In genomic region chr6:73210445-73210972, GRCm38 (mm10) we compare ENCODE assay signal across 15 mouse cellular contexts. TPM values are rescaled to one million over a fixed set of nuclear protein-coding genes. Genes with fewer than 3 reads are reported as not detected.
A peak's percentile ranks its signal among the peaks of the same experiment; 100 is the strongest.
DNase-seq lines count a peak whose midpoint lies in the region; ATAC-seq lines count a peak whose summit lies in the region.
"Had no signal": no experiment of that assay in that cellular context is flagged by ENCODE, and none has a peak within 500 bp of the region (broad histone marks: within the 10 kb centered on the region; RNA-seq: fewer than 3 reads in every experiment).

No protein-coding gene starts in this region.

- 90% methylated on average over 4 of the region's 4 CpGs for WGBS in forebrain, embryonic 16.5 days

- H3K4me1 ChIP-seq in forebrain, embryonic 16.5 days (replicated peaks; ENCODE audit: control insufficient read depth, insufficient read depth, low read length) = no peaks in the 10 kb centered on the region
- H3K4me1 ChIP-seq: heart, embryonic 13.5 days had no signal

- peak; percentile 17 for DNase-seq in spleen, adult 12 weeks (ENCODE audit: low spot score)
- no peak for DNase-seq in spleen, postnatal 4 days (ENCODE audit: low spot score in 2 of 2)
- peak; percentile 45 for DNase-seq in c-Kit-positive CD71-negative TER-119-negative erythroid progenitor cells, embryonic 14.5 days (ENCODE audit: low read depth)
- peak; percentile 92 for DNase-seq in naive thymus-derived CD4-positive, alpha-beta T cell, adult 2 months (ENCODE audit: low read depth)
- DNase-seq in thymus, postnatal 4 days = peak; percentile 38
- DNase-seq in right cerebral cortex, postnatal 10 days (ENCODE audit: low spot score in 2 of 2) = no peak
- DNase-seq in adrenal gland, postnatal 10 days = no peak
- DNase-seq: adrenal gland, postnatal 36 days; cerebellum, postnatal 10 days; kidney, postnatal 4 days; right cerebral cortex, adult 18-20 months had no signal

- no peaks in the 10 kb centered on the region for H3K36me3 ChIP-seq in forebrain, embryonic 16.5 days (ENCODE audit: control insufficient read depth, insufficient read depth)
- H3K36me3 ChIP-seq: heart, embryonic 13.5 days had no signal

- no peak for ATAC-seq in forebrain, embryonic 16.5 days
- ATAC-seq: hindbrain, postnatal 0 days; midbrain, embryonic 16.5 days had no signal

- no peaks in the 10 kb centered on the region for H3K27me3 ChIP-seq in forebrain, embryonic 16.5 days (replicated peaks; ENCODE audit: control insufficient read depth, insufficient read depth, low read length)
- H3K27me3 ChIP-seq: heart, embryonic 13.5 days had no signal

- H3K9me3 ChIP-seq in forebrain, embryonic 16.5 days (ENCODE audit: control insufficient read depth, low read length) = no peaks in the 10 kb centered on the region
- H3K9me3 ChIP-seq: heart, embryonic 13.5 days had no signal

- H3K4me2 ChIP-seq in forebrain, embryonic 16.5 days (ENCODE audit: low read length) = no peak overlapping the region
- H3K4me2 ChIP-seq: heart, embryonic 13.5 days had no signal

- no peak overlapping the region for H3K27ac ChIP-seq in forebrain, embryonic 16.5 days (ENCODE audit: low read length)
- H3K27ac ChIP-seq: heart, embryonic 13.5 days; hindbrain, postnatal 0 days had no signal

- no peak overlapping the region for H3K4me3 ChIP-seq in forebrain, embryonic 16.5 days (replicated peaks; ENCODE audit: low read length)
- H3K4me3 ChIP-seq: heart, embryonic 13.5 days had no signal

- H3K9ac ChIP-seq in forebrain, embryonic 16.5 days (replicated peaks; ENCODE audit: low read depth, low read length) = no peak overlapping the region
- H3K9ac ChIP-seq: heart, embryonic 13.5 days had no signal

RNA-seq across cellular contexts. Expression of gene Dnah6, which starts 10.9 kb away (rescaled TPM):
- 0.20 and 0.23 TPM in 2 replicates for polyA plus RNA-seq in forebrain, embryonic 16.5 days (2015; fragmentation: Nextera tagmentation; extraction: Ambion mirVana)
- under 1 TPM; 0.12 to 0.21 TPM for total RNA-seq in adrenal gland, postnatal 10 days (2021)

RNA-seq across cellular contexts. Expression of gene Suclg1, which starts 37.7 kb away (rescaled TPM):
- 132 and 134 TPM in 2 replicates for polyA plus RNA-seq in forebrain, embryonic 16.5 days (2015; fragmentation: Nextera tagmentation; extraction: Ambion mirVana)
- total RNA-seq in adrenal gland, postnatal 10 days (2021) = 100 to 1,000 TPM; 856 to 921 TPM

Comparison
In these comparisons a context has a peak if more than half of its experiments do, and no peak if none do; other contexts are left out.
1. DNase-seq: peak in spleen, adult 12 weeks (single experiment), c-Kit-positive CD71-negative TER-119-negative erythroid progenitor cells, embryonic 14.5 days (single experiment), naive thymus-derived CD4-positive, alpha-beta T cell, adult 2 months (single experiment) and thymus, postnatal 4 days (single experiment); none in spleen, postnatal 4 days (0 of 2), right cerebral cortex, postnatal 10 days (0 of 2) and adrenal gland, postnatal 10 days (single experiment).